18 mouse cellular contexts compared by ENCODE assay signal in genomic region chr8:85453256-85453655, GRCm38 (mm10).
"Had no signal": no experiment of that assay in that cellular context is flagged by ENCODE, and none has a peak within 500 bp of the region (broad histone marks: within the 10 kb centered on the region; RNA-seq: fewer than 3 reads in every experiment).

No protein-coding gene starts in this region.

- H3K9ac ChIP-seq: kidney, embryonic 15.5 days; liver, embryonic 13.5 days; midbrain, embryonic 13.5 days; neural tube, embryonic 12.5 days had no signal

- ATAC-seq: lung, postnatal 0 days; midbrain, embryonic 13.5 days had no signal

- H3K36me3 ChIP-seq: kidney, embryonic 15.5 days; liver, embryonic 13.5 days; midbrain, embryonic 10.5 days; midbrain, embryonic 13.5 days; neural tube, embryonic 12.5 days had no signal

- H3K27me3 ChIP-seq: kidney, embryonic 15.5 days; liver, embryonic 13.5 days; midbrain, embryonic 13.5 days; neural tube, embryonic 12.5 days had no signal

- DNase-seq: kidney, adult 2 months; kidney, postnatal 36 days; layer of hippocampus, postnatal 36 days; liver, embryonic 13.5 days; lung, adult 2 months; lung, postnatal 36 days; right cerebral cortex, adult 18-20 months; right cerebral cortex, postnatal 14 days; right cerebral cortex, postnatal 4 days; thymus, adult 18-20 months; thymus, postnatal 36 days had no signal

- H3K27ac ChIP-seq: kidney, embryonic 15.5 days; left cerebral cortex, adult 2 months; liver, embryonic 13.5 days; midbrain, embryonic 13.5 days; neural tube, embryonic 12.5 days had no signal

- H3K9me3 ChIP-seq: kidney, embryonic 15.5 days; liver, embryonic 13.5 days; megakaryocyte, embryonic 14.5 days; midbrain, embryonic 10.5 days; midbrain, embryonic 13.5 days; neural tube, embryonic 12.5 days had no signal

- H3K4me3 ChIP-seq: left cerebral cortex, adult 2 months; liver, embryonic 13.5 days; megakaryocyte, embryonic 14.5 days; midbrain, embryonic 10.5 days; midbrain, embryonic 13.5 days; neural tube, embryonic 12.5 days had no signal
